Mouse (Mus musculus): ENCODE measurements around the gene Mcm3.
"Not testable (repeated sequence)": the region's sequence is repeated elsewhere in the genome, so short reads cannot be mapped to it uniquely, and the experiment has no call there.

Mcm3 gene

GRCm38 (mm10) chr1:20814521-20814920, 5.6 kb downstream of the Mcm3 start:
- intact Hi-C loops (cut with DNase I) = no loop called here

GRCm38 (mm10) chr1:20804526-20804925, 15.6 kb downstream of the Mcm3 start:
- intact Hi-C loops (cut with DNase I) = loop anchor here (5.0 kb wide), 2 partner anchors 107 to 192 kb away; no protein-coding TSS in a partner anchor

GRCm38 (mm10) chr1:20801682-20802390, 18.3 kb downstream of the Mcm3 start:
- intact Hi-C loops (cut with DNase I) = loop anchor here (5.0 kb wide), 2 partner anchors 105 to 190 kb away; no protein-coding TSS in a partner anchor

- intact Hi-C loops (cut with DNase I) = loop anchor here (5.0 kb wide), 2 partner anchors 104 to 189 kb away; no protein-coding TSS in a partner anchor
These were observed 18.8 kb downstream of the Mcm3 start for GRCm38 (mm10) chr1:20801275-20801674.

GRCm38 (mm10) chr1:20795178-20795577, 24.9 kb downstream of the Mcm3 start:
- intact Hi-C loops (cut with DNase I) = no loop called here

GRCm38 (mm10) chr1:20794760-20795159, 25.4 kb downstream of the Mcm3 start:
- intact Hi-C loops (cut with DNase I) = no loop called here

GRCm38 (mm10) chr1:20791414-20791813, 28.7 kb downstream of the Mcm3 start:
- intact Hi-C loops (cut with DNase I) = no loop called here

- intact Hi-C loops (cut with DNase I) = not testable (repeated sequence)
These were observed 29.6 kb downstream of the Mcm3 start, which contains the start of gene Il17f for GRCm38 (mm10) chr1:20790517-20790916. Il17f (minus strand) TSS chr1:20790617.

- intact Hi-C loops (cut with DNase I) = no loop called here
These were observed 31.7 kb downstream of the Mcm3 start for GRCm38 (mm10) chr1:20788419-20788818.

- intact Hi-C loops (cut with DNase I) = no loop called here
These were observed 33.1 kb downstream of the Mcm3 start for GRCm38 (mm10) chr1:20787046-20787445.

- intact Hi-C loops (cut with DNase I) = no loop called here
These were observed 41.7 kb downstream of the Mcm3 start for GRCm38 (mm10) chr1:20778366-20778765.

- intact Hi-C loops (cut with DNase I) = not testable (repeated sequence)
These were observed 45.9 kb downstream of the Mcm3 start for GRCm38 (mm10) chr1:20774026-20774730.

GRCm38 (mm10) chr1:20766526-20766925, 53.6 kb downstream of the Mcm3 start:
- intact Hi-C loops (cut with DNase I) = no loop called here

- intact Hi-C loops (cut with DNase I) = no loop called here
These were observed 58.7 kb downstream of the Mcm3 start for GRCm38 (mm10) chr1:20761411-20761810.

GRCm38 (mm10) chr1:20760331-20760730, 59.8 kb downstream of the Mcm3 start:
- intact Hi-C loops (cut with DNase I) = no loop called here

GRCm38 (mm10) chr1:20759799-20760198, 60.3 kb downstream of the Mcm3 start:
- intact Hi-C loops (cut with DNase I) = no loop called here

- intact Hi-C loops (cut with DNase I) = no loop called here
These were observed 62.5 kb downstream of the Mcm3 start for GRCm38 (mm10) chr1:20757586-20757985.

GRCm38 (mm10) chr1:20754439-20754838, 65.7 kb downstream of the Mcm3 start:
- intact Hi-C loops (cut with DNase I) = no loop called here

All from adrenal gland (tissue).